Mouse (Mus musculus) G1E (cell line): Measurements from ENCODE around the gene Gm11549.

Experiments used
- CTCF ChIP-seq: IDR thresholded peaks from 2 replicates; pipeline ENCODE4 v1.5.1; 2012; ENCODE audit warnings: low read depth, low read length, inconsistent platforms, mixed read lengths
- GATA1 ChIP-seq: IDR thresholded peaks from 2 replicates; pipeline ENCODE4 v1.6.1; 2012; ENCODE audit warnings: borderline replicate concordance, low read length, inconsistent platforms, mixed read lengths
- GATA2 ChIP-seq: IDR thresholded peaks from 2 replicates; pipeline ENCODE4 v1.6.1; 2012; ENCODE audit warnings: low read depth, low read length, inconsistent platforms, borderline replicate concordance
- POLR2AphosphoS5 ChIP-seq: IDR thresholded peaks from 2 replicates; pipeline ENCODE4 v1.6.1; 2012; ENCODE audit warnings: low read depth, low read length, inconsistent platforms; ENCODE audit not compliant: insufficient replicate concordance

DNA sequence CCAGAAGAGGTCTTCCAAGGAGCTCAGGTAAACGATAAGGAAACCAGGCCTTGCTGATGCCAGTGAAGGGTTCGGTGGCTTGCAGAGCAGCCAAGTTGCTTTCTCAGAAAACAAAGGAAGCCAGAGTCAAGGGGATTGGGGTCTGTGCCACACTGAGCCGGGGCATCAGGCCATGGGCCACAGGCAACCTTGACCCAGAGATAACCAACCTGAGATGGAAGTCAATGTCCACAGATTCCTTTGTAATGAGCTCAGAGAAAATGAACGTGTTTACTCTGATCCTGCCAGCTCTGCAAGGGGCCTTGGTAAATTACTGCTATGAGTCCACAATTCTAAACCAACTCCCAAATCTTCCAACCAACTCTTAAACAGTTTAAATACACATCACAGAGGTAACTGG, 49.8 kb downstream of the Gm11549 start:
- no peak for TF ChIP-seq CTCF
- no peak for TF ChIP-seq POLR2AphosphoS5
- no peak for TF ChIP-seq GATA1
- TF ChIP-seq GATA2, result no peak
